Mouse (Mus musculus): ENCODE data around the gene Ovol3.

DNA sequence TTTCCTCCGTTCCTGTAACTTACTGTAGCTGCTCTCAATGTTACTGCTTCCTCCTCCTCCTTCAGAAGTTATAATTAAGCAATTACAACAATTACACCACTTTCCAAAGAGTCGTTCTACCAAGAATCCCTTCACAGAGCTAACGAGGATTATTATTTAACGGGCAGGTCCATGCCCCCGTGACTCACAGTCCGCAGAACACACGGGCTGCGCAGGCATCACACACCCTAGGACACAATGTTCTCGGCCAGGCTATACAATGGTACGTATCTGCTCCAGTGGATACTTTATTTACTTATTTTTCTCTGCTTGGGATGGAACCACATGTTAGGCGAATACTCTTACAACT lies 15.5 kb downstream of the Ovol3 start:
- TF ChIP-seq POLR2A (IDR thresholded peaks at IDR 0.05; ENCODE audit: borderline replicate concordance, extremely low read depth, insufficient read depth, insufficient read length, poor library complexity, severe bottlenecking) (no peak), CTCF (IDR thresholded peaks at IDR 0.05; ENCODE audit: borderline replicate concordance, extremely low read depth, insufficient read depth, insufficient read length) (no peak)
